Mouse (Mus musculus): ENCODE data around the gene Irf2bpl. TPM values are rescaled to one million over a fixed set of nuclear protein-coding genes. Genes with fewer than 3 reads are reported as not detected.

The Irf2bpl gene
- polyA plus RNA-seq, 1 experiment, result 0.04 TPM

GRCm38 (mm10) chr12:86858983-86859872 lies 25.4 kb downstream of the Irf2bpl start:
- Histone ChIP-seq H3K4me3 (replicated peaks) (no peak overlapping the region), H3K4me1 (ENCODE audit: control insufficient read depth) (peaks cover 3% of the 10 kb centered on the region; the same call in 1 of the 2 replicates), H3K9me3 (ENCODE audit: control insufficient read depth, low read length) (no peaks in the 10 kb centered on the region), H3K36me3 (ENCODE audit: control insufficient read depth) (no peaks in the 10 kb centered on the region), H3K27me3 (ENCODE audit: control insufficient read depth) (no peaks in the 10 kb centered on the region)
- TF ChIP-seq GATA1 (IDR thresholded peaks at IDR 0.05; ENCODE audit: low read length) (no peak), TAL1 (IDR thresholded peaks at IDR 0.05; ENCODE audit: low read length) (no peak)

- Histone ChIP-seq H3K4me3 (replicated peaks) (no peak overlapping the region), H3K4me1 (ENCODE audit: control insufficient read depth) (peaks cover 6% of the 10 kb centered on the region), H3K27me3 (ENCODE audit: control insufficient read depth) (no peaks in the 10 kb centered on the region), H3K9me3 (ENCODE audit: control insufficient read depth, low read length) (no peaks in the 10 kb centered on the region), H3K36me3 (ENCODE audit: control insufficient read depth) (no peaks in the 10 kb centered on the region)
- TF ChIP-seq GATA1 (IDR thresholded peaks at IDR 0.05; ENCODE audit: low read length) (no peak), TAL1 (IDR thresholded peaks at IDR 0.05; ENCODE audit: low read length) (no peak)
Measured at GRCm38 (mm10) chr12:86858498-86858897, 26.1 kb downstream of the Irf2bpl start.

- Histone ChIP-seq H3K9me3 (ENCODE audit: control insufficient read depth, low read length) (no peaks in the 10 kb centered on the region), H3K4me3 (replicated peaks) (no peak overlapping the region), H3K4me1 (ENCODE audit: control insufficient read depth) (peaks cover 8% of the 10 kb centered on the region), H3K36me3 (ENCODE audit: control insufficient read depth) (no peaks in the 10 kb centered on the region), H3K27me3 (ENCODE audit: control insufficient read depth) (no peaks in the 10 kb centered on the region)
- TF ChIP-seq TAL1 (IDR thresholded peaks at IDR 0.05; ENCODE audit: low read length), result no peak
- no peak for TF ChIP-seq GATA1 (IDR thresholded peaks at IDR 0.05; ENCODE audit: low read length)
Measured at GRCm38 (mm10) chr12:86857290-86857689, 27.3 kb downstream of the Irf2bpl start.

- no peaks in the 10 kb centered on the region for H3K36me3 ChIP-seq (ENCODE audit: control insufficient read depth)
- peaks cover 8% of the 10 kb centered on the region for H3K4me1 ChIP-seq (ENCODE audit: control insufficient read depth)
- no peaks in the 10 kb centered on the region for H3K9me3 ChIP-seq (ENCODE audit: control insufficient read depth, low read length)
- TF ChIP-seq GATA1 (IDR thresholded peaks at IDR 0.05; ENCODE audit: low read length), result no peak
- no peak for TF ChIP-seq TAL1 (IDR thresholded peaks at IDR 0.05; ENCODE audit: low read length)
- H3K4me3 ChIP-seq (replicated peaks), result no peak overlapping the region
- H3K27me3 ChIP-seq (ENCODE audit: control insufficient read depth), result no peaks in the 10 kb centered on the region
Measured at GRCm38 (mm10) chr12:86855670-86856069, 28.9 kb downstream of the Irf2bpl start.

GRCm38 (mm10) chr12:86853516-86853915 lies 31.1 kb downstream of the Irf2bpl start:
- no peak for TF ChIP-seq TAL1 (IDR thresholded peaks at IDR 0.05; ENCODE audit: low read length)
- no peak for TF ChIP-seq GATA1 (IDR thresholded peaks at IDR 0.05; ENCODE audit: low read length)
- no peak overlapping the region for H3K4me3 ChIP-seq (replicated peaks)
- H3K9me3 ChIP-seq (ENCODE audit: control insufficient read depth, low read length), result no peaks in the 10 kb centered on the region
- no peaks in the 10 kb centered on the region for H3K36me3 ChIP-seq (ENCODE audit: control insufficient read depth)
- peaks cover 8% of the 10 kb centered on the region for H3K4me1 ChIP-seq (ENCODE audit: control insufficient read depth)
- H3K27me3 ChIP-seq (ENCODE audit: control insufficient read depth), result no peaks in the 10 kb centered on the region; the same call in 1 of the 2 replicates

GRCm38 (mm10) chr12:86851313-86851712 lies 33.3 kb downstream of the Irf2bpl start:
- H3K36me3 ChIP-seq (ENCODE audit: control insufficient read depth), result no peaks in the 10 kb centered on the region
- H3K27me3 ChIP-seq (ENCODE audit: control insufficient read depth), result no peaks in the 10 kb centered on the region; the same call in 1 of the 2 replicates
- H3K4me1 ChIP-seq (ENCODE audit: control insufficient read depth), result peaks cover 8% of the 10 kb centered on the region
- no peaks in the 10 kb centered on the region for H3K9me3 ChIP-seq (ENCODE audit: control insufficient read depth, low read length)
- TF ChIP-seq GATA1 (IDR thresholded peaks at IDR 0.05; ENCODE audit: low read length) (no peak), TAL1 (IDR thresholded peaks at IDR 0.05; ENCODE audit: low read length) (no peak)
- no peak overlapping the region for H3K4me3 ChIP-seq (replicated peaks)

- H3K36me3 ChIP-seq (ENCODE audit: control insufficient read depth), result no peaks in the 10 kb centered on the region
- TF ChIP-seq GATA1 (IDR thresholded peaks at IDR 0.05; ENCODE audit: low read length), result no peak
- no peak for TF ChIP-seq TAL1 (IDR thresholded peaks at IDR 0.05; ENCODE audit: low read length)
- H3K4me1 ChIP-seq (ENCODE audit: control insufficient read depth), result peaks cover 8% of the 10 kb centered on the region
- H3K4me3 ChIP-seq (replicated peaks), result no peak overlapping the region
- no peaks in the 10 kb centered on the region; the same call in 1 of the 2 replicates for H3K27me3 ChIP-seq (ENCODE audit: control insufficient read depth)
- no peaks in the 10 kb centered on the region for H3K9me3 ChIP-seq (ENCODE audit: control insufficient read depth, low read length)
Measured at GRCm38 (mm10) chr12:86850746-86851145, 33.9 kb downstream of the Irf2bpl start.

- TF ChIP-seq TAL1 (IDR thresholded peaks at IDR 0.05; ENCODE audit: low read length) (no peak), GATA1 (IDR thresholded peaks at IDR 0.05; ENCODE audit: low read length) (no peak)
- Histone ChIP-seq H3K4me3 (replicated peaks) (no peak overlapping the region), H3K9me3 (ENCODE audit: control insufficient read depth, low read length) (no peaks in the 10 kb centered on the region), H3K27me3 (ENCODE audit: control insufficient read depth) (no peaks in the 10 kb centered on the region; the same call in 1 of the 2 replicates), H3K4me1 (ENCODE audit: control insufficient read depth) (peaks cover 6% of the 10 kb centered on the region), H3K36me3 (ENCODE audit: control insufficient read depth) (no peaks in the 10 kb centered on the region)
Measured at GRCm38 (mm10) chr12:86849945-86850626, 34.5 kb downstream of the Irf2bpl start.

GRCm38 (mm10) chr12:86842866-86843459 lies 41.6 kb downstream of the Irf2bpl start:
- H3K27me3 ChIP-seq (ENCODE audit: control insufficient read depth), result no peaks in the 10 kb centered on the region
- no peaks in the 10 kb centered on the region for H3K9me3 ChIP-seq (ENCODE audit: control insufficient read depth, low read length)
- no peak for TF ChIP-seq GATA1 (IDR thresholded peaks at IDR 0.05; ENCODE audit: low read length)
- TF ChIP-seq TAL1 (IDR thresholded peaks at IDR 0.05; ENCODE audit: low read length), result no peak
- peaks cover 3% of the 10 kb centered on the region; the same call in 1 of the 2 replicates for H3K4me1 ChIP-seq (ENCODE audit: control insufficient read depth)
- no peaks in the 10 kb centered on the region for H3K36me3 ChIP-seq (ENCODE audit: control insufficient read depth)
- no peak overlapping the region for H3K4me3 ChIP-seq (replicated peaks)
